13 mouse cellular contexts compared by ENCODE assay signal in genomic region chr4:54613076-54613475, GRCm38 (mm10).
DNase-seq lines count a peak whose midpoint lies in the region; ATAC-seq and TF ChIP-seq lines count a peak whose summit lies in the region.
"Had no signal": no experiment of that assay in that cellular context is flagged by ENCODE, and none has a peak within 500 bp of the region (broad histone marks: within the 10 kb centered on the region; RNA-seq: fewer than 3 reads in every experiment).

No protein-coding gene starts in this region.

- TF ChIP-seq CTCF in forebrain, postnatal 0 days (IDR thresholded peaks at IDR 0.05; ENCODE audit: low read depth): no peak
- no peak for TF ChIP-seq CTCF in left cerebral cortex, adult 2 months (IDR thresholded peaks at IDR 0.05)

- no peak overlapping the region for H3K9ac ChIP-seq in hindbrain, embryonic 11.5 days (ENCODE audit: low read depth, low read length)
- no peak overlapping the region for H3K9ac ChIP-seq in hindbrain, embryonic 14.5 days
- no peak overlapping the region for H3K9ac ChIP-seq in forebrain, postnatal 0 days
- H3K9ac ChIP-seq in kidney, embryonic 15.5 days: no peak overlapping the region
- H3K9ac ChIP-seq: lung, embryonic 15.5 days had no signal

- H3K4me2 ChIP-seq in hindbrain, embryonic 11.5 days (replicated peaks; ENCODE audit: low read depth, low read length): no peak overlapping the region
- H3K4me2 ChIP-seq in hindbrain, embryonic 14.5 days (replicated peaks): no peak overlapping the region
- no peak overlapping the region for H3K4me2 ChIP-seq in forebrain, postnatal 0 days (ENCODE audit: low read depth)
- no peak overlapping the region for H3K4me2 ChIP-seq in kidney, embryonic 15.5 days
- H3K4me2 ChIP-seq: lung, embryonic 15.5 days had no signal

- H3K36me3 ChIP-seq in hindbrain, embryonic 11.5 days (ENCODE audit: control insufficient read depth, insufficient read depth, low read length): no peaks in the 10 kb centered on the region
- no peaks in the 10 kb centered on the region for H3K36me3 ChIP-seq in hindbrain, embryonic 14.5 days (replicated peaks; ENCODE audit: control insufficient read depth, insufficient read depth)
- no peaks in the 10 kb centered on the region for H3K36me3 ChIP-seq in forebrain, postnatal 0 days (ENCODE audit: insufficient read depth)
- no peaks in the 10 kb centered on the region for H3K36me3 ChIP-seq in kidney, embryonic 15.5 days
- H3K36me3 ChIP-seq: lung, embryonic 15.5 days had no signal

- 23% methylated on average over 3 of the region's 3 CpGs for whole genome bisulfite sequencing in hindbrain, embryonic 11.5 days
- WGBS in hindbrain, embryonic 14.5 days: 21% methylated on average over 3 of the region's 3 CpGs
- 16% methylated on average over 3 of the region's 3 CpGs for WGBS in forebrain, postnatal 0 days
- 48% methylated on average over 3 of the region's 3 CpGs for WGBS in kidney, embryonic 15.5 days

- peak overlapping the region; percentile 82 for H3K27ac ChIP-seq in hindbrain, embryonic 11.5 days (ENCODE audit: low read depth, low read length)
- H3K27ac ChIP-seq in hindbrain, embryonic 14.5 days: no peak overlapping the region
- H3K27ac ChIP-seq in forebrain, postnatal 0 days (ENCODE audit: low read depth, low read length): no peak overlapping the region
- no peak overlapping the region for H3K27ac ChIP-seq in kidney, embryonic 15.5 days
- H3K27ac ChIP-seq in left cerebral cortex, adult 2 months: no peak overlapping the region
- H3K27ac ChIP-seq: lung, embryonic 15.5 days had no signal

- DNase-seq in hindbrain, embryonic 11.5 days (ENCODE audit: low spot score): peak; percentile 55
- DNase-seq in hindbrain, embryonic 14.5 days (ENCODE audit: low spot score): no peak
- DNase-seq in embryo, embryonic 11 days: peak; percentile 49
- DNase-seq in forebrain, postnatal 0 days: peak; percentile 27
- no peak for DNase-seq in left cerebral cortex, adult 2 months (ENCODE audit: extremely low spot score in 1 of 2, low spot score in 2 of 2)
- DNase-seq in layer of hippocampus, adult 18-20 months (ENCODE audit: low spot score in 2 of 2): no peak
- DNase-seq: adrenal gland, postnatal 14 days; cerebellum, adult 2 months; heart, postnatal 4 days; thymus, postnatal 4 days had no signal

- no peak overlapping the region for H3K4me3 ChIP-seq in hindbrain, embryonic 11.5 days (ENCODE audit: low read depth, low read length)
- H3K4me3 ChIP-seq in hindbrain, embryonic 14.5 days (replicated peaks; ENCODE audit: low read length): no peak overlapping the region
- no peak overlapping the region for H3K4me3 ChIP-seq in forebrain, postnatal 0 days (ENCODE audit: low read depth, low read length)
- no peak overlapping the region for H3K4me3 ChIP-seq in kidney, embryonic 15.5 days (replicated peaks)
- H3K4me3 ChIP-seq in left cerebral cortex, adult 2 months: no peak overlapping the region
- H3K4me3 ChIP-seq: lung, embryonic 15.5 days had no signal

- no peaks in the 10 kb centered on the region for H3K4me1 ChIP-seq in hindbrain, embryonic 11.5 days (replicated peaks; ENCODE audit: control insufficient read depth, insufficient read depth, low read length)
- H3K4me1 ChIP-seq in hindbrain, embryonic 14.5 days (replicated peaks; ENCODE audit: control insufficient read depth, insufficient read depth, low read length): peaks cover 15% of the 10 kb centered on the region
- H3K4me1 ChIP-seq in forebrain, postnatal 0 days (ENCODE audit: insufficient read depth): no peaks in the 10 kb centered on the region
- peaks cover 9% of the 10 kb centered on the region; the same call in 1 of the 2 replicates for H3K4me1 ChIP-seq in kidney, embryonic 15.5 days
- H3K4me1 ChIP-seq: lung, embryonic 15.5 days had no signal

- intact Hi-C loops in left cerebral cortex, adult 2 months (cut with DNase I): no loop called here

- no peaks in the 10 kb centered on the region for H3K27me3 ChIP-seq in hindbrain, embryonic 11.5 days (ENCODE audit: control insufficient read depth, insufficient read depth, low read length)
- no peaks in the 10 kb centered on the region for H3K27me3 ChIP-seq in hindbrain, embryonic 14.5 days (ENCODE audit: control insufficient read depth, insufficient read depth, low read length)
- no peaks in the 10 kb centered on the region for H3K27me3 ChIP-seq in forebrain, postnatal 0 days (ENCODE audit: insufficient read depth, low read length)
- no peaks in the 10 kb centered on the region for H3K27me3 ChIP-seq in kidney, embryonic 15.5 days
- H3K27me3 ChIP-seq: lung, embryonic 15.5 days had no signal

- no peak for ATAC-seq in hindbrain, embryonic 11.5 days (ENCODE audit: low FRiP score)
- no peak for ATAC-seq in hindbrain, embryonic 14.5 days (ENCODE audit: low FRiP score)
- ATAC-seq in forebrain, postnatal 0 days: no peak
- ATAC-seq in kidney, embryonic 15.5 days (replicated peaks; ENCODE audit: low FRiP score): peak; percentile 48; the same call in 1 of the 2 replicates
- no peak for ATAC-seq in erythroid progenitor cell, adult 5-6 weeks (replicated peaks; ENCODE audit: low FRiP score, poor library complexity, severe bottlenecking)

- no peaks in the 10 kb centered on the region for H3K9me3 ChIP-seq in hindbrain, embryonic 11.5 days (ENCODE audit: control insufficient read depth, low read length)
- no peaks in the 10 kb centered on the region for H3K9me3 ChIP-seq in hindbrain, embryonic 14.5 days (ENCODE audit: control insufficient read depth, low read length)
- no peaks in the 10 kb centered on the region for H3K9me3 ChIP-seq in forebrain, postnatal 0 days (ENCODE audit: low read length)
- H3K9me3 ChIP-seq in kidney, embryonic 15.5 days (replicated peaks): no peaks in the 10 kb centered on the region
- H3K9me3 ChIP-seq: lung, embryonic 15.5 days had no signal

Comparison
In these comparisons a context has a peak if more than half of its experiments do, and no peak if none do; other contexts are left out.
1. DNase-seq: peak in hindbrain, embryonic 11.5 days (single experiment), embryo, embryonic 11 days (single experiment) and forebrain, postnatal 0 days (single experiment); none in hindbrain, embryonic 14.5 days (single experiment), left cerebral cortex, adult 2 months (0 of 2) and layer of hippocampus, adult 18-20 months (0 of 2).